Mouse (Mus musculus): ENCODE measurements around the gene Dus1l. TPM values are rescaled to one million over a fixed set of nuclear protein-coding genes. Genes with fewer than 3 reads are reported as not detected.
"Not testable (repeated sequence)": the region's sequence is repeated elsewhere in the genome, so short reads cannot be mapped to it uniquely, and the experiment has no call there.

Dus1l gene
- total RNA-seq (2015) (46.1 and 51.8 TPM in 2 replicates), total RNA-seq (2017) (24.0 and 31.1 TPM in 2 replicates)

- peak; percentile 94 for ATAC-seq (ENCODE audit: poor library complexity, severe bottlenecking)
These were observed at the start of gene Dus1l for GRCm38 (mm10) chr11:120795756-120796613. Dus1l (minus strand) TSS chr11:120796403.

GRCm38 (mm10) chr11:120844329-120844728 is 48.1 kb upstream of the Dus1l start:
- no peak for ATAC-seq (ENCODE audit: poor library complexity, severe bottlenecking)

GRCm38 (mm10) chr11:120833555-120834280 is 37.5 kb upstream of the Dus1l start:
- ATAC-seq (ENCODE audit: poor library complexity, severe bottlenecking) = no peak

- ATAC-seq (ENCODE audit: poor library complexity, severe bottlenecking) = not testable (repeated sequence)
These were observed 36.8 kb upstream of the Dus1l start for GRCm38 (mm10) chr11:120832962-120833361.

GRCm38 (mm10) chr11:120831659-120832440 is 35.6 kb upstream of the Dus1l start:
- no peak for ATAC-seq (ENCODE audit: poor library complexity, severe bottlenecking)

- ATAC-seq (ENCODE audit: poor library complexity, severe bottlenecking) = no peak
These were observed 34.5 kb upstream of the Dus1l start for GRCm38 (mm10) chr11:120830686-120831085.

GRCm38 (mm10) chr11:120829757-120830532 is 33.7 kb upstream of the Dus1l start:
- ATAC-seq (ENCODE audit: poor library complexity, severe bottlenecking) = no peak

- no peak for ATAC-seq (ENCODE audit: poor library complexity, severe bottlenecking)
These were observed 32.2 kb upstream of the Dus1l start for GRCm38 (mm10) chr11:120828416-120828815.

- ATAC-seq (ENCODE audit: poor library complexity, severe bottlenecking) = no peak
These were observed 30.1 kb upstream of the Dus1l start for GRCm38 (mm10) chr11:120826016-120826953.

- ATAC-seq (ENCODE audit: poor library complexity, severe bottlenecking) = no peak
These were observed 29.2 kb upstream of the Dus1l start for GRCm38 (mm10) chr11:120825289-120825863.

GRCm38 (mm10) chr11:120824787-120825288 is 28.6 kb upstream of the Dus1l start:
- ATAC-seq (ENCODE audit: poor library complexity, severe bottlenecking) = no peak

GRCm38 (mm10) chr11:120823956-120824786 is 28.0 kb upstream of the Dus1l start, which contains the start of gene Fasn:
Fasn (minus strand) TSS chr11:120824547.
- ATAC-seq (ENCODE audit: poor library complexity, severe bottlenecking) = peak; percentile 75

- peak; percentile 9 for ATAC-seq (ENCODE audit: poor library complexity, severe bottlenecking)
These were observed 27.3 kb upstream of the Dus1l start for GRCm38 (mm10) chr11:120823551-120823947.

GRCm38 (mm10) chr11:120822831-120823550 is 26.8 kb upstream of the Dus1l start:
- ATAC-seq (ENCODE audit: poor library complexity, severe bottlenecking) = peak; percentile 29

GRCm38 (mm10) chr11:120822321-120822720 is 26.1 kb upstream of the Dus1l start:
- ATAC-seq (ENCODE audit: poor library complexity, severe bottlenecking) = no peak

GRCm38 (mm10) chr11:120821076-120821922 is 25.1 kb upstream of the Dus1l start:
- ATAC-seq (ENCODE audit: poor library complexity, severe bottlenecking) = no peak
